Mouse (Mus musculus): Measurements from ENCODE around the gene Zfp784.
A peak's percentile ranks its signal among the peaks of the same experiment; 100 is the strongest.

GRCm38 (mm10) chr7:5081939-5082338 is 43.7 kb upstream of the Zfp784 start:
- TF ChIP-seq POLR2A (IDR thresholded peaks at IDR 0.05; ENCODE audit: low read depth, low read length), result peak; percentile 67; the same call in 1 of the 2 replicates
- no peak for TF ChIP-seq CTCF (IDR thresholded peaks at IDR 0.05; ENCODE audit: extremely low read depth, insufficient read length, insufficient replicate concordance, low read depth, low read length)
